Mouse (Mus musculus) neural tube, embryonic 11.5 days (tissue): Measurements from ENCODE around the gene Rnasel. TPM values are rescaled to one million over a fixed set of nuclear protein-coding genes. Genes with fewer than 3 reads are reported as not detected.
A peak's percentile ranks its signal among the peaks of the same experiment; 100 is the strongest.

Experiments
- ATAC-seq: fragments of 200-750 bp; cut with Nextera tagmentation; 2 replicates; pipeline ENCODE4 v1.8.0; 2017; ENCODE audit warnings: moderate number of reproducible peaks, mild to moderate bottlenecking, moderate TSS enrichment, moderate library complexity; ENCODE audit not compliant: insufficient read depth, low FRiP score, low TSS enrichment
- DNase-seq: peaks from one replicate; pipeline ENCODE4 v3.0.0-alpha.2; 2015; ENCODE audit warnings: low spot score
- H3K27ac ChIP-seq: fragments of 300-500 bp; sonication (generic); 2 replicates; pipeline ENCODE4 v1.5.1; 2014; ENCODE audit warnings: low read depth, mild to moderate bottlenecking, low read length
- H3K27me3 ChIP-seq: fragments of 300-500 bp; sonication (generic); 2 replicates; pipeline ENCODE4 v1.6.1; 2014; ENCODE audit warnings: mild to moderate bottlenecking, low read length, mixed read lengths; ENCODE audit not compliant: control insufficient read depth, insufficient read depth
- H3K36me3 ChIP-seq: fragments of 300-500 bp; sonication (generic); 2 replicates; pipeline ENCODE4 v1.6.1; 2014; ENCODE audit warnings: mild to moderate bottlenecking, low read length, moderate library complexity, mixed read lengths; ENCODE audit not compliant: control insufficient read depth, insufficient read depth
- H3K4me1 ChIP-seq: fragments of 300-500 bp; sonication (generic); 2 replicates; pipeline ENCODE4 v1.6.1; 2014; ENCODE audit warnings: low read length, mixed read lengths; ENCODE audit not compliant: control insufficient read depth, insufficient read depth
- H3K4me2 ChIP-seq: fragments of 300-500 bp; sonication (generic); 2 replicates; pipeline ENCODE4 v1.6.1; 2014; ENCODE audit warnings: low read depth, mild to moderate bottlenecking, moderate library complexity
- H3K4me3 ChIP-seq: fragments of 300-500 bp; sonication (generic); 2 replicates; pipeline ENCODE4 v1.5.1; 2014; ENCODE audit warnings: low read depth, low read length
- H3K9ac ChIP-seq: fragments of 300-500 bp; sonication (generic); 2 replicates; pipeline ENCODE4 v1.6.1; 2014; ENCODE audit warnings: mild to moderate bottlenecking, low read length
- H3K9me3 ChIP-seq: fragments of 300-500 bp; sonication (generic); 2 replicates; pipeline ENCODE4 v1.6.1; 2016; ENCODE audit warnings: low read length; ENCODE audit not compliant: control insufficient read depth
- WGBS: fragments of 180-500 bp; shearing (Covaris S2); extraction: QIAGEN DNeasy Blood & Tissue Kit; methylation state at CpG from one replicate; pipeline ENCODE4 v1.1.7; 2014; 5-methylcytosine and 5-hydroxymethylcytosine counted together
- polyA plus RNA-seq: library from polyadenylated mRNA; unstranded; fragments of >200 nt; fragmentation: Nextera tagmentation; extraction: Ambion mirVana; gene quantifications from 2 replicates; pipeline ENCODE4 v1.2.1, GENCODE M21; 2014

Gene Rnasel
- polyA plus RNA-seq, 1 experiment from 2014 or later = 26.7 TPM

DNA sequence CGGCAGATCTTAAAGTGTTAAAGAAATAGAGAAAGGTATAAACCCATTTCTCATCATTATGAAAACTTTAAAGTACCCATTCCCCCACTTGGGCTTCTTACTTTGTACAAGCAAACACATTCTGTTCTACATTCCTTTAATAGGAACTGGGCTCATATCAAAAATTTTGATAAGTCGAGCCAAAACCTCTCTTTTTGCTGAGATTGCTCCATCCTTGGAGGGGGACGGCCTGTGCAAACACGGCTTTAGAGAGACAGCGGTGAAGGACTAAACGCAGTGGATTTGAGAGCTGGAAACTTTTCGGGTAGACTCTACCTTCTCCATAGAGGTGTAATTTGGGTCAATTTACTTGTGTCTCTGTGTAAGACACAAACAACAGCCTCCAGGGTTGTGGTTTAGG lies 53.5 kb downstream of the Rnasel start:
- no peaks in the 10 kb centered on the region for H3K4me1 ChIP-seq
- H3K4me2 ChIP-seq = no peak overlapping the region
- DNase-seq = no peak
- H3K27me3 ChIP-seq = no peaks in the 10 kb centered on the region
- H3K27ac ChIP-seq = no peak overlapping the region
- no peak overlapping the region for H3K9ac ChIP-seq
- ATAC-seq = no peak
- no peaks in the 10 kb centered on the region for H3K36me3 ChIP-seq
- 86% methylated on average over 7 of the region's 7 CpGs for WGBS
- no peak overlapping the region for H3K4me3 ChIP-seq
- H3K9me3 ChIP-seq = no peaks in the 10 kb centered on the region

GRCm38 (mm10) chr1:153803530-153803929 lies 54.3 kb downstream of the Rnasel start:
- no peak for ATAC-seq
- Histone ChIP-seq H3K4me1 (no peaks in the 10 kb centered on the region), H3K4me2 (no peak overlapping the region), H3K27me3 (no peaks in the 10 kb centered on the region), H3K27ac (no peak overlapping the region), H3K4me3 (no peak overlapping the region), H3K36me3 (no peaks in the 10 kb centered on the region), H3K9me3 (no peaks in the 10 kb centered on the region), H3K9ac (no peak overlapping the region)
- no peak for DNase-seq
- 75% methylated on average over 8 of the region's 8 CpGs for WGBS

DNA sequence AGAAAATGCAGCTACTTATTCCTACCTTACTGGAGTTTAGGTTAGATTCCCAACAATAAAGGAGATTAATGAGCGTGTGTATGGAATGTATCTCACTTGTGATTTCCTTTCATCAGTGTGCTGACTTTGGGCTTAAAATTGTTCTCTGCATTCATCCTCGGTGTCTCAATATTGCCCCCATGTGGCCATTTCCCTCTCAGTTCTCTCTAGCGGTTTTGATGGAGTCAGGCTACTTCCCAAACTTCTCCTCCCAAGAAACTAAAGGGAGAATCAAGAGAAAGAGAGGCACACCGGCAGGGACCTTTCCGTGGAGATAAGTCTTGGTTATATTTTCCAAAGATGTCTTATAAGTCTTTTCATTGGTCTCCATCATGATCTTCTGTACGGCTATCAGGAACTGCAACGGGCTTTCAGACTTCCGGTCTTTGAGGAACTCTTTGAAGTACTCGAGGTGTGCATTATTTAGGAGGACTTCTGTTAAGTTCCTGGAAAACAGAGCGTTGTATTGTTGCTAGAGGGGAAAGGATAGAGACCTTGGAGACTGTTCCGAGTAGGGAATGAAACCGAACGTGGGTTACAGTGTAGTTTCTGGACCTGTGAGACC lies 58.3 kb downstream of the Rnasel start:
- Histone ChIP-seq H3K4me1 (no peaks in the 10 kb centered on the region), H3K4me3 (no peak overlapping the region), H3K4me2 (no peak overlapping the region), H3K27ac (no peak overlapping the region), H3K9me3 (no peaks in the 10 kb centered on the region), H3K9ac (no peak overlapping the region), H3K27me3 (no peaks in the 10 kb centered on the region), H3K36me3 (no peaks in the 10 kb centered on the region)
- peak; percentile 52 for DNase-seq
- no peak for ATAC-seq
- WGBS = 54% methylated on average over 13 of the region's 13 CpGs

Other genes with a start within 250 kb of the Rnasel start
- 14.5 and 14.6 TPM in 2 replicates for gene Npl, start 199.4 kb upstream of the Rnasel start, polyA plus RNA-seq
- gene Rgs8, start 96.4 kb upstream of the Rnasel start, polyA plus RNA-seq = 8.1 and 9.8 TPM in 2 replicates
- 13.0 and 14.1 TPM in 2 replicates for gene Rgs16, start 9.1 kb upstream of the Rnasel start, polyA plus RNA-seq
- gene Rgsl1, start 94.7 kb downstream of the Rnasel start, polyA plus RNA-seq = not detected in 2 replicates
- gene Teddm1b, start 124.9 kb downstream of the Rnasel start, polyA plus RNA-seq = 0.12 and 0.55 TPM in 2 replicates
- not detected in 2 replicates for gene Teddm1a, start 142.3 kb downstream of the Rnasel start, polyA plus RNA-seq
- 132 and 134 TPM in 2 replicates for gene Glul, start 150.5 kb downstream of the Rnasel start, polyA plus RNA-seq
- 0.49 and 0.57 TPM in 2 replicates for gene Teddm2, start 150.8 kb downstream of the Rnasel start, polyA plus RNA-seq